Comparison of ENCODE assay signal across 8 mouse cellular contexts in genomic region chr16:32200256-32201003, GRCm38 (mm10). TPM values are rescaled to one million over a fixed set of nuclear protein-coding genes. Genes with fewer than 3 reads are reported as not detected.
A peak's percentile ranks its signal among the peaks of the same experiment; 100 is the strongest.
DNase-seq lines count a peak whose midpoint lies in the region; ATAC-seq and TF ChIP-seq lines count a peak whose summit lies in the region.

No protein-coding gene starts in this region.

- H3K27ac ChIP-seq in lung, postnatal 0 days (ENCODE audit: low read length), result peak overlapping the region; percentile 90
- H3K27ac ChIP-seq in small intestine, adult 2 months (ENCODE audit: insufficient read depth, low read depth, low read length), result peak overlapping the region; percentile 87

- WGBS in lung, postnatal 0 days, result 33% methylated on average over 21 of the region's 21 CpGs
- 70% methylated on average over 21 of the region's 21 CpGs for WGBS in small intestine, adult 2 months

- H3K9me3 ChIP-seq in lung, postnatal 0 days (ENCODE audit: low read length), result no peaks in the 10 kb centered on the region

- no peaks in the 10 kb centered on the region for H3K36me3 ChIP-seq in lung, postnatal 0 days (ENCODE audit: insufficient read depth, low read length)
- H3K36me3 ChIP-seq in small intestine, adult 2 months (ENCODE audit: control insufficient read depth, insufficient read depth, low read length), result no peaks in the 10 kb centered on the region

- no peak for TF ChIP-seq POLR2A in small intestine, adult 2 months (IDR thresholded peaks at IDR 0.05; ENCODE audit: low read depth, low read length)

- peak; percentile 18 to 51 for DNase-seq in adrenal gland, postnatal 36 days
- DNase-seq in forelimb bud, embryonic 11.5 days (ENCODE audit: low read depth, low spot score), result peak; percentile 49
- DNase-seq in kidney, adult 11 months, result peak; percentile 23
- peak; percentile 44 for DNase-seq in lung, postnatal 0 days (ENCODE audit: low spot score)
- DNase-seq in frontal cortex, postnatal 14 days (ENCODE audit: low spot score in 2 of 2), result no peak
- no peak for DNase-seq in right cerebral cortex, adult 2 months (ENCODE audit: low spot score in 2 of 2)

- TF ChIP-seq CTCF in lung, postnatal 0 days (IDR thresholded peaks at IDR 0.05), result no peak
- no peak for TF ChIP-seq CTCF in small intestine, adult 2 months (IDR thresholded peaks at IDR 0.05; ENCODE audit: extremely low read depth, insufficient read length, insufficient replicate concordance, low read depth, low read length)

- peak; percentile 61 for ATAC-seq in CD4-positive, CD25-positive, alpha-beta regulatory T cell, adult 4 months
- ATAC-seq in lung, postnatal 0 days, result peak; percentile 82

- peak overlapping the region; percentile 45; the same call in 1 of the 2 replicates for H3K9ac ChIP-seq in lung, postnatal 0 days (replicated peaks; ENCODE audit: low read depth)

- no peak for TF ChIP-seq EP300 in lung, postnatal 0 days (IDR thresholded peaks at IDR 0.05)

- no peaks in the 10 kb centered on the region for H3K27me3 ChIP-seq in lung, postnatal 0 days (replicated peaks; ENCODE audit: insufficient read depth, low read length)
- no peaks in the 10 kb centered on the region for H3K27me3 ChIP-seq in small intestine, adult 2 months (ENCODE audit: control insufficient read depth, insufficient read depth, low read length)

- no peaks in the 10 kb centered on the region for H3K4me1 ChIP-seq in lung, postnatal 0 days (ENCODE audit: insufficient read depth, low read depth, low read length)
- H3K4me1 ChIP-seq in small intestine, adult 2 months (ENCODE audit: control insufficient read depth, insufficient read depth, insufficient read length, low read length), result no peaks in the 10 kb centered on the region

- peak overlapping the region; percentile 33 for H3K4me2 ChIP-seq in lung, postnatal 0 days (replicated peaks; ENCODE audit: low read depth, low read length)

- peak overlapping the region; percentile 34 for H3K4me3 ChIP-seq in lung, postnatal 0 days (ENCODE audit: low read depth, low read length)
- H3K4me3 ChIP-seq in small intestine, adult 2 months (ENCODE audit: low read depth, low read length), result peak overlapping the region; percentile 61

RNA-seq across cellular contexts. Expression of gene Bex6, which starts 20.8 kb away (rescaled TPM):
- polyA plus RNA-seq in CD4-positive, CD25-positive, alpha-beta regulatory T cell, adult 4 months (2017; shearing (Covaris generic)), result not detected
- not detected for total RNA-seq in adrenal gland, postnatal 36 days (2021)
- 0.18 TPM in 1 of 2 replicates, not detected in the other for polyA plus RNA-seq in lung, postnatal 0 days (2015; fragmentation: Nextera tagmentation; extraction: Ambion mirVana)
- polyA plus RNA-seq in small intestine, adult 2 months (2012; rRNA removed), result not detected in 2 replicates

RNA-seq across cellular contexts. Expression of gene Nrros, which starts 35.0 kb away (rescaled TPM):
- polyA plus RNA-seq in CD4-positive, CD25-positive, alpha-beta regulatory T cell, adult 4 months (2017; shearing (Covaris generic)), result 10 to 100 TPM; 61.7 to 77.0 TPM
- total RNA-seq in adrenal gland, postnatal 36 days (2021), result 1 to 10 TPM; 5.3 to 8.2 TPM
- polyA plus RNA-seq in lung, postnatal 0 days (2015; fragmentation: Nextera tagmentation; extraction: Ambion mirVana), result 31.5 and 43.5 TPM in 2 replicates
- 5.3 and 6.7 TPM in 2 replicates for polyA plus RNA-seq in small intestine, adult 2 months (2012; rRNA removed)

RNA-seq across cellular contexts. Expression of gene Fbxo45, which starts 46.5 kb away (rescaled TPM):
- polyA plus RNA-seq in CD4-positive, CD25-positive, alpha-beta regulatory T cell, adult 4 months (2017; shearing (Covaris generic)), result 1 to 10 TPM; 5.3 to 5.5 TPM
- total RNA-seq in adrenal gland, postnatal 36 days (2021), result 10 to 100 TPM; 20.7 to 21.4 TPM
- 7.9 and 9.2 TPM in 2 replicates for polyA plus RNA-seq in lung, postnatal 0 days (2015; fragmentation: Nextera tagmentation; extraction: Ambion mirVana)
- polyA plus RNA-seq in small intestine, adult 2 months (2012; rRNA removed), result 1.5 and 2.4 TPM in 2 replicates

RNA-seq across cellular contexts. Expression of gene Wdr53, which starts 46.6 kb away (rescaled TPM):
- polyA plus RNA-seq in CD4-positive, CD25-positive, alpha-beta regulatory T cell, adult 4 months (2017; shearing (Covaris generic)), result 10 to 100 TPM; 21.4 to 22.3 TPM
- total RNA-seq in adrenal gland, postnatal 36 days (2021), result 10 to 100 TPM; 13.7 to 14.8 TPM
- 15.3 and 16.1 TPM in 2 replicates for polyA plus RNA-seq in lung, postnatal 0 days (2015; fragmentation: Nextera tagmentation; extraction: Ambion mirVana)
- polyA plus RNA-seq in small intestine, adult 2 months (2012; rRNA removed), result 0.53 and 1.5 TPM in 2 replicates

Comparison
In these comparisons a context has a peak if more than half of its experiments do, and no peak if none do; other contexts are left out.
1. DNase-seq: peak in adrenal gland, postnatal 36 days (2 of 2), forelimb bud, embryonic 11.5 days (single experiment), kidney, adult 11 months (single experiment) and lung, postnatal 0 days (single experiment); none in frontal cortex, postnatal 14 days (0 of 2) and right cerebral cortex, adult 2 months (0 of 2).